Mouse (Mus musculus): Measurements from ENCODE around the gene Gtf2b.

Gtf2b gene

GRCm38 (mm10) chr3:142811582-142811981 is 46.7 kb downstream of the Gtf2b start:
- no peak for DNase-seq (ENCODE audit: low read depth, low spot score)

GRCm38 (mm10) chr3:142817506-142817905 is 52.7 kb downstream of the Gtf2b start:
- no peak for DNase-seq (ENCODE audit: low read depth, low spot score)

GRCm38 (mm10) chr3:142823606-142824005 is 58.8 kb downstream of the Gtf2b start:
- no peak for DNase-seq (ENCODE audit: low read depth, low spot score)

GRCm38 (mm10) chr3:142826449-142827146 is 61.8 kb downstream of the Gtf2b start:
- no peak for DNase-seq (ENCODE audit: low read depth, low spot score)

- no peak for DNase-seq (ENCODE audit: low read depth, low spot score)
Observed at GRCm38 (mm10) chr3:142832910-142833309, 68.1 kb downstream of the Gtf2b start.

Measured in brain, embryonic 18.5 days (tissue).